Mouse (Mus musculus) megakaryocyte, embryonic 14.5 days (primary cell): Measurements from ENCODE around the gene Lamp1.

ENCODE experiments used
- FLI1 ChIP-seq: IDR thresholded peaks from 2 replicates; pipeline ENCODE4 v1.6.1; 2012; ENCODE audit warnings: low read length, inconsistent platforms, mixed read lengths
- GATA1 ChIP-seq: IDR thresholded peaks from 3 replicates; pipeline ENCODE4 v1.6.1; 2012; ENCODE audit warnings: mixed read lengths, low read length, inconsistent platforms, borderline replicate concordance

GRCm38 (mm10) chr8:13174305-13174704 lies 15.3 kb downstream of the Lamp1 start:
- TF ChIP-seq GATA1 (no peak), FLI1 (no peak)
